Mouse (Mus musculus): ENCODE measurements around the gene Cadps2.

GRCm38 (mm10) chr6:23791822-23792221, 47.4 kb downstream of the Cadps2 start:
- TF ChIP-seq CTCF (IDR thresholded peaks at IDR 0.05; ENCODE audit: control insufficient read depth, insufficient read depth, low read length) (no peak), POLR2A (IDR thresholded peaks at IDR 0.05; ENCODE audit: borderline replicate concordance, control insufficient read depth, low read depth, low read length) (no peak)
